Mouse (Mus musculus) G1E (cell line): ENCODE data around the gene Radil.

Experiments
- CTCF ChIP-seq: IDR thresholded peaks from 2 replicates; pipeline ENCODE4 v1.5.1; 2012; ENCODE audit warnings: low read depth, low read length, inconsistent platforms, mixed read lengths
- TAL1 ChIP-seq: conservative IDR thresholded peaks from 2 replicates; pipeline ENCODE4 v1.6.1; 2012; ENCODE audit warnings: low read depth, low read length, inconsistent platforms, mixed read lengths

GRCm38 (mm10) chr5:142443514-142443913 is 107.4 kb downstream of the Radil start:
- TF ChIP-seq CTCF = no peak
- no peak for TF ChIP-seq TAL1
